In the genomic region with DNA sequence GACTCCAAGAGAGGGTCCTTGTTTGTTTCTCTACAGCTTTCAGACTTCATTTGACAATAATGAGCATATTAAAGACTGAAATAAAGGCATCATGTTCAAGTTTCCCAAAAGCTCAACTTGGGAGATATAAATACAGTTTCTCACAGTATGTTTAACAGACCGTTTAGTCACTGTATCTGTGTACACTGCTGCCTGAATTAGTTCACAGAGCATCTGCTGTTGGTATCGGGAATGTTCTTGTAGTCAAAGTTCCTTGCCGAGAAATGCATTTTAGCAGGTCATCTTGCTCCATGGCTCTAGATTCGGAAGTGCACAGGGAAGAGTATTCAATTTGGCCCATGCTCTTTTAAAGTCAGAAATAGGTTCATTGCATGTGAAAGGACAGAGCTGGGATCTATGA, we compare ENCODE assay signal across 17 mouse cellular contexts.
"Had no signal": no experiment of that assay in that cellular context is flagged by ENCODE, and none has a peak within 500 bp of the region (broad histone marks: within the 10 kb centered on the region; RNA-seq: fewer than 3 reads in every experiment).

No protein-coding gene starts in this region.

- ATAC-seq: liver, postnatal 0 days; lung, postnatal 0 days; midbrain, embryonic 13.5 days; midbrain, embryonic 15.5 days had no signal

- H3K4me3 ChIP-seq: liver, embryonic 15.5 days; lung, embryonic 15.5 days; megakaryocyte, embryonic 14.5 days; midbrain, embryonic 13.5 days; midbrain, embryonic 15.5 days; neural tube, embryonic 12.5 days; stomach, embryonic 15.5 days had no signal

- H3K27ac ChIP-seq: liver, embryonic 15.5 days; lung, embryonic 15.5 days; macrophage; midbrain, embryonic 13.5 days; midbrain, embryonic 15.5 days; neural tube, embryonic 12.5 days; stomach, embryonic 15.5 days; stomach, postnatal 0 days had no signal

- DNase-seq: liver, postnatal 0 days; lung, adult 2 months; lung, postnatal 14 days; lung, postnatal 36 days; thymus, adult 18-20 months; thymus, postnatal 14 days; thymus, postnatal 36 days had no signal

- H3K4me1 ChIP-seq: liver, embryonic 15.5 days; megakaryocyte, embryonic 14.5 days had no signal
